Mouse (Mus musculus): ENCODE data around the gene Smyd2.

DNA sequence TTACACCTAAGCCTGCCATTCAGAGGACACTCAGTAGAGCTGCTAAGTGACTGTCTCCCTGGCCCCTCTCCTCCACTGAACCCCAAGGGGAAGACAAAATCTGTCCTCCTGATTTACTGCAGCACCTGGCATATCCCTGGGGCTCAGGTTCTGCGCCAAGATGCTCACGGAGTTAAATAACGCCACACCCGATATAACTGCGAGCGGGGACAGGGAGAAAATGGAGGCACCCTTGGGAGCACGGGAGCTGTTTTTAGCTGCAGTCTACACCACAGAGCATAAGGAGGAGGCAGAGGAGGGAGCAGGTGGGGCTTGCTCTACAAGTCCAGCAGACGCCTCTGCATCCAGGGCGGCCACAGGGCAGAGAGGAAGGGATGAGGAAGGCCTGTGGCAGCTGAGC, 19.8 kb downstream of the Smyd2 start:
- TF ChIP-seq CTCF (conservative IDR thresholded peaks at IDR 0.05; ENCODE audit: insufficient read depth, insufficient read length, low read depth, low read length) (no peak), POLR2A (IDR thresholded peaks at IDR 0.05; ENCODE audit: low read depth, low read length) (no peak)
